Mouse (Mus musculus): ENCODE measurements around the gene Olfr1324.
A peak's percentile ranks its signal among the peaks of the same experiment; 100 is the strongest.
"Not testable (repeated sequence)": the region's sequence is repeated elsewhere in the genome, so short reads cannot be mapped to it uniquely, and the experiment has no call there.

Olfr1324 gene

GRCm38 (mm10) chrX:50428398-50428797 lies at the start of gene Olfr1324:
Gene Olfr1324 (minus strand): TSS chrX:50428498.
- DNase-seq = no peak

DNA sequence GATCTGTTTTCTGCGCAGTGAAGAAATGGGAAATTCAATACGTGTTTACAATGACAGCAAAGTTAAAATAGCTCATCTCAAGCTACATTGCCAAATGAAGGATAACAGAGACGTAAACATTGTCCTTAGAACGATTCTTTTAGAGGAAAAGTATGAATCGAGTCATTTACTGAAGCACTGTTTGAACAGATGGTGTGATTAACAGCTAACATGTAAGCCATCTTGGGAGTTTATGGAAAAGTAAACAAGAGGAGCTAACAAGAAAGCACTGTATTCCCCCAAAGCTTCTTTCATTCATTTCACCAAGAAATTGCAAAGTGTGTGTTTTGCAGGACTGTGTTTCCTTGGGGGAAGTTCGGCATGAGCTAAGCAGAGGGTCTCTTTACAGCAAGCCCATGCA lies 42.0 kb upstream of the Olfr1324 start:
- DNase-seq = not testable (repeated sequence)

GRCm38 (mm10) chrX:50456136-50456535 lies 27.8 kb upstream of the Olfr1324 start:
- no peak for DNase-seq

GRCm38 (mm10) chrX:50443352-50443751 lies 15.1 kb upstream of the Olfr1324 start:
- no peak for DNase-seq

DNA sequence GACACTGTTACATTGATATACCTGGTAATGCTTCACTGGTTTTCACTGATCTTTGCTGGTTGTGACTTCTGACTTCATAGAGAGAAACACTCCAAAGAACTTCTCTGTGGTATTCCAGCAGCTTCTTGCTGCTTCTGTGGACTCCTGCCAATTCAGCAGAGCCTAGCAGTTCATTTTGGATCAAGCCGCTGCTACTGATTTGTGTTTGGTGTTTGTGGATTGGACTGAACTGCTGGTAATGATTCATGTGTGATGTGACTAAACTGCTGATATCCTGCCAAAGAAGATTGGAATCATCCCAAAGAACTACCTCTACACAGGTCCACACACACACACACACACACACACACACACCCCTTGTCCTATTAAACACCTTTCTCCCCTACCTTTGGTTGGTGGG lies 14.4 kb upstream of the Olfr1324 start:
- DNase-seq = peak; percentile 38 to 41

DNA sequence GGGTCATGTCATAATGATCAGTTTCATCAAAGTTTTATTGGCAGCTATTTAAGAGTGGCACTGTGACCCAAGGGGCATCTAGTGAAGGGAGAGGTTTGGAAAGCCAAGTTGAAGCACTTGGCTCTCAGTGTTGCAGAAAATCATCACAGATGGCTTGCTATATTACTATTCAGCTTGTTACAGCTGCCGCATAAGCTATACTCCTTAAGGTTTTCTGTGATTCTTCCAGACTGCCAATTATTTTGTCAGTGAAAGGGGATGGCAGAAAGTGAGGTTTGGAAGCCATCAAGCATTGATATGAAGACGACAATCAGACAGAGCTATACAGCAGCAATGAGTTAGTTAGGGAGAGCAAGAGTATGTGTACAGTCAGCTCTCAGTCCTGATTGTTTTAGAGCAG lies 4.2 kb upstream of the Olfr1324 start:
- no peak for DNase-seq

- no peak for DNase-seq
Measured at GRCm38 (mm10) chrX:50427712-50428328, 478 bp downstream of the Olfr1324 start.

- DNase-seq = peak; percentile 70 to 79
Measured at GRCm38 (mm10) chrX:50425899-50426436, 2.3 kb downstream of the Olfr1324 start.

DNA sequence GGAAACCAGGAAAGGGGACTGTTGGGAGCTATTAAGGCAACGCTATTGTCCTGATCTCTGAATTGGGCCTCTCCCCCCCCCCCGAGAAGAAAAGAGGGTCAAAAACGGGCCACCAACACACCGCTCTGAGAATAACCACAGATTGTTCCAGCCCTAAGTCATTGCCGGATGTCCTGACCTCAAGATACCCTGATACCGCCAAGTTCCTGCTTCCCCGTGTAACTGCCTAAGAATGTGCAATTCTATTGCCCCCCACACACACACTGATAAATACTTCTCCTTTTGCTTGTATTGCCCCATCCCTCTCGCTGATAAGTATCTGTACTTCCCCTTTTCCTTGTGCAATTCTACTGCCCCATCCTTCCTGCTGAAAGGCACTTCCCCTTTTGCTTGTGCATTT lies 17.9 kb downstream of the Olfr1324 start:
- not testable (repeated sequence) for DNase-seq

DNA sequence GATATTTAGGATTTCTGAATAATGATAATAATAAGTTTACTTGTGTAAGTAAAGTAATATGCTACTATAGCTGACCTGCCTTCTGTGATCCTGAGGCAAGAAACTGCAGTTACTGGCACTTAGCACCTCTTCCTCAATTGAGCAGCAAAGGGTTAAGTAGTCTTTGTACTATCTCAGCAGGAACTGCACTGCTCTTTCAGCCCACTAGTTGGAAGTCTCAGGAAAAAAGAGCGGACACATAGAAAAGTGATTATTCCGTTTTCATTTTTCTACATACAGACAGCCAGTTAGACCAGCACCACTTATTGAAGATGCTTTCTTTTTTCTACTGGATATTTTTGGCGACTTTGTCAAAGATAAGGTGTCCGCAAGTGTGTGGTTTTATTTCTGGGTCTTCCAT lies 37.7 kb downstream of the Olfr1324 start:
- not testable (repeated sequence) for DNase-seq

GRCm38 (mm10) chrX:50374978-50375377 lies 53.3 kb downstream of the Olfr1324 start:
- DNase-seq = no peak
